Mouse (Mus musculus) brain, embryonic 14.5 days (tissue): Measurements from ENCODE around the gene B4galt4. TPM values are rescaled to one million over a fixed set of nuclear protein-coding genes. Genes with fewer than 3 reads are reported as not detected.

Experiments used
- DNase-seq: peaks from one replicate; pipeline ENCODE4 v3.0.0-alpha.2; 2011; ENCODE audit warnings: low read depth
- CTCF ChIP-seq: fragments of 200-500 bp; IDR thresholded peaks from 2 replicates; pipeline ENCODE4 v1.5.1; 2012; ENCODE audit warnings: inconsistent platforms, mild to moderate bottlenecking, moderate library complexity, borderline replicate concordance; ENCODE audit not compliant: insufficient read depth, insufficient read length; ENCODE audit errors: extremely low read depth
- POLR2A ChIP-seq: fragments of 200-500 bp; IDR thresholded peaks from 2 replicates; pipeline ENCODE4 v1.6.1; 2012; ENCODE audit warnings: mild to moderate bottlenecking, inconsistent platforms, borderline replicate concordance; ENCODE audit not compliant: poor library complexity, insufficient read depth, insufficient read length, severe bottlenecking; ENCODE audit errors: extremely low read depth
- polyA plus RNA-seq: library from polyadenylated mRNA; depleted of rRNA; stranded (reverse); fragments of >200 nt; gene quantifications from 2 replicates; pipeline ENCODE4 v1.2.3, GENCODE M21; 2012; rRNA removed

Gene B4galt4
- polyA plus RNA-seq, result 14.1 and 18.8 TPM in 2 replicates

DNA sequence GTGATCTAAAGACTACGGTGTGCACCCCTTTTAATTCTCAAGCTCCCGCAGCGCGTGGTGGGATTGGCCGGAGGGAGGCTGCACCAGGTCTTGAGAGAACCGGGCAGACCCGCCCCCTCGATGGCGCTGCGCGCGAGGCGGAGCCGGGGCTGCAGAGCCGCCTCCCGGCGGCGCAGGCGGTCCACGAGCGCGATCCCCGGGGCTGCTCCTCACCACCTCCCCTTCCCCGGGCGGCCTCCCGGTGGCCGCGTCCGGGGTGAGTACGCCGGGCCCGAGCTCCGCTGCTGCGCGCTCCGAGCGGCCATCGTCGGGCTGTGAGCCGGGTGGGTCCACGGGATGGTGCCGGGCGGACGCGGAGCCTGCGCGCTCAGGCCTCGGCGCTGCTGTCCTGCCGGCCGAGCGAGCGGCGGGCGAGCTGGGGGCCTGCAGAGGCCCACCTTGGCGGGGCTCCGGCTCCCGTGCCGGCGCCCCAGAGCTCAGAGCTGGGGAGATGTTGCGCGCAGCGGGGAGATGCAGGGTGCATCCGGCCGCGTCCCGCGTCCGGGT lies at the start of gene B4galt4:
TSS of gene B4galt4 (plus strand) at position 152 of the 546 bp plus-strand sequence.
- TF ChIP-seq POLR2A, result peak; percentile 90
- TF ChIP-seq CTCF, result no peak
- peak; percentile 89 for DNase-seq

DNA sequence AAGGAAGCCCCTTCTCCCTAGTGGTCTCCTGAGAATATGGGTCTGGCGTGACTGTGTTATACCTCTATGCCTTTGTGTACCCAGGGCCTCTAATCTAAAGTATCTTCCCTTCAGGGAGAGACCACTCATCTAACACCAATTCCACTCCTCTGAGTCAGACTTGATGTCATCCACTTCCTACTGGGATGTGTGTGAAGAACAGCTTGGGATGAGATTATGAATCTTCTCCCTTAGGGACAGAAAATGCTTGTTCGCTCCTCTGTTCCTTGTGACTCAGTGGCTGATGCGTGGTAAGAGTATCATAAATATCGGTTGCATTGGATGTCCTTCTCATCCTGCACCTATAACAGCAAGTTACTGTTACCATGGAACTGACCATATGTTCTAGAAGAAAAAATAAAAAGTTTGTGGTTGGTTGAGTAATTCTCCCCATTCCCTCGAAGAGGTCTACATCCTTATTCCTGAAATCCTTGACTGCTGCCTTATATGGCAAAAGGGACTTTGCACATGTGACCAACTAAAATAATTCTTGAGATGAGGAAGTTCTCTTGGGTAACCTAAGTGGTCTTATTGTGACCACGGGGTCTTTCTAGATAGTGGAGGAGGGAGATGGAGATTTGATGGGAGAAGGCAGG lies 47.0 kb upstream of the B4galt4 start:
- no peak for TF ChIP-seq POLR2A
- no peak for TF ChIP-seq CTCF

DNA sequence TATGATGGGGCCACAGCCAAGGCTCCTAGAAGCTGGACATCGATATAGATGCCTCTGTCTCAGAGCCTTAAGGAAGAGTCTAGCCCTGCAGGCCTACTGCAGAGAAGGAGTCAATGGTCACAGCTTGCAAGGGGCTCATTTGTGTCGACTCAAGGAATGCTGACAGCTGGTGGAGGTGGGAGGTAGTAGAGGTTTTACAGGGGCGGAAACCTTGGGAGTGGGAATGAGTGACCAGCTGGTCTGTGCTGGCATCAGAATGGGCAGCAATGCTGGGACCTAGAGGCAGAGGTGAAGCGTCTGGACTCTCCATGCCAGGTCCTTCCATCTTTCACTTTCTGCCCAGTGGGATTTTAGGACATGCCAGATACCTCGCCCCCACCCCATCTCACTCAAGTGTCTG lies 46.5 kb upstream of the B4galt4 start:
- no peak for DNase-seq
- TF ChIP-seq CTCF (no peak), POLR2A (no peak)

More for the DNA sequence above, 47.0 kb upstream of the B4galt4 start:
- DNase-seq, result no peak

DNA sequence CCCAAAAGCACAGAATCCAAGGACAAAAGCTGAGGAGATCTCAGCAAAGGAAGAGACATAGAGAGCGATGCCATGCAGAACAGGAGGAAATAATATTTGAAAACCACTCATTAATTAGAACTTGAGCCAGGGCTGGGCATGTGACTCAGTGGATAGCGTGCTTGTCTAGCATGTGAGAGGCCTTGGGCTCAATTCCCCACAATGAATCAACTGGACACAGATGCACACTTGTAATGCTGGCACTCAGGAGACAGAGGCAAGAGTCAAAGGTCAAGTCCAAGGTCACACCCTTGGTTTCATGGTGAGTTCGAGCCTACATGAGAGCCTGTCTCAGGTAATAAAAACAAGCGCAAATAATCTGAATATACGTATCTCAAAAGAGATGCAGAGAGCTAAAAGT lies 44.5 kb upstream of the B4galt4 start:
- no peak for DNase-seq
- no peak for TF ChIP-seq CTCF
- no peak for TF ChIP-seq POLR2A

DNA sequence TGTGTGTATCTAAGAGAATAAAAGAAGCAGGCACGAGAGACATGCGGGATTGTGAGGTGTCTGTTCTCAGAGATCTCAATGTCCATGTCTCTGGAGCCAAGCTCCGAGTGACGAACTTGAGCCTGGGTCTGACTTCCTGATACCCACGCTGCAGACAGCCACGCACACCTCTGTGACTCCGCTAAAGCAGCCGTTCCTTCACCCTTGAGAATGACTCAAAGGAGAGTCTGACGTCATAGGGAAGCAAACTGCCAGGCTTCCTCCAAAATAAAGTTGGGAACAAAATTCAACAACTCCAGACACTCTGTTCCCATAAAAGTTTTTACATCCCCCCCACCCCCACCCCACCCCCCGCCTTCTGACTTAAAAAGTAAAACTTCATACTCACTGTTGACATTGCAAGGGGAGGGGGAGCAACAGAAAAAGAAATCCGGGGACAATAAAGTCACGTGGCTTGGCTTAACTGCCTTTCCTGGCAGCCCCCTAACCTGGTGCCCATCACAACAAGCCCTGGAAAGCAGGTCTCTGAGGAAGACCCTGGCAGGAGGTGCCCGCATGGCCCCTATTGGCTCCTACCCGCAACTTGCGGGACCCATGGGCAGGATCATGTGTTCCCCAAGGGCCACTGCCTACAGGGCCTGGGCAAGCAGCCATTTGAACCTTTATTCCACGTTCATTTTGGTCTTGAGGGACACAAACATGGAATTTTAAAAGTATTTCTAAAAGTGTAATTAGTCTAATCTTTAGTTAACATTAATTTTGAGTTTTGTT lies 41.5 kb upstream of the B4galt4 start:
- DNase-seq, result no peak
- TF ChIP-seq CTCF (no peak), POLR2A (no peak)

DNA sequence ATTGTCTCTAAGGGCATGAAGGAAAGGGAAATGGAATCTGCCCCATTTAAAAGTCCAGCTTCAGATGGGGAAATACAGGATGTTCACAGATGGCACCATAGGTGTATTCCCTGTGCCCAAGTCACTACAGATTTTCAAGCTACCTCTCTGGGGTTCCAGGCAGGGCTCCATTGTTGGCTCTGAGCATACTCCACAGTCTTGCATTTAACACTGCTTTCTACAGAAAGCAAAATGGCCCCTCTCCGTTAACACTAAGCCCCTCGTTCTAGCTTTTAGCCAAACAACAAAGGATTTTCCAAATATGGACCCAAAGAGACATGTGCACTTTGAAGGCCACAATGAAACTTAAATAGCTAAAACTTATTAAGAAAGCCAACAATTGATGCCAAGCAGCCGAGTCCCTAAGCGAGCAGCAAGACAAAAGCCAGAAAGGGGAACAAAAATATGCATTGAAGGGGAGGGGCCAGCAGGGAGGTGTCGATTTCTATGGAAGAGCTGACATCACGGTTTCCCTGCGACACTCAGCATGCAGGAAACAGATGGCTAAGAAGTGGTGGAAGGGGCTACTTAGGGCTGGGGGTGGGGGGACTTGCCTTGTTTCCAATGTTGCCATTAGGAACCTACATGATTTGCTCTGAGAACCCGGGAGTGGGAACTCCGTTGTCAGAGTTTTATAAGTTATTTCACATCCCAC lies 40.4 kb upstream of the B4galt4 start:
- no peak for TF ChIP-seq POLR2A
- no peak for TF ChIP-seq CTCF
- peak; percentile 81 for DNase-seq

DNA sequence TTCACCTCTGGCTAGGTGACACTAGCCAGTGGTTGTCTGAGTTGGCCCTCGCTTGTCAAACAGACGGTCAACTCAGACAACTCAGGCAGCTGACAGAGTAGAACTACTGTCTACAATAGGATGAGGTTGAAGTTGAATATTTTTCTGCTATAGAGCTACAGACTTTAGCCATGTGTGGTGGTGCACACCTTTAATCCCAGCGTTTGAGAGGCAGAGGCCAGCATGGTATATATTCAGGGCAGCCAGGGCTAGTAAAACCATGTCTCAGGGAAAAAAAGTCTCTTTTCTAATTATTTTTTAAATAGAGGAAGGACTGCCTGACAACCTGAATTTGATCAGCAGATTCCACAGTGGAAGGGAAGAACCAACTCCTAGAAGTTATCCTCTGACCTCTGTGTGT lies 39.7 kb upstream of the B4galt4 start:
- DNase-seq, result no peak
- TF ChIP-seq CTCF (no peak), POLR2A (no peak)

DNA sequence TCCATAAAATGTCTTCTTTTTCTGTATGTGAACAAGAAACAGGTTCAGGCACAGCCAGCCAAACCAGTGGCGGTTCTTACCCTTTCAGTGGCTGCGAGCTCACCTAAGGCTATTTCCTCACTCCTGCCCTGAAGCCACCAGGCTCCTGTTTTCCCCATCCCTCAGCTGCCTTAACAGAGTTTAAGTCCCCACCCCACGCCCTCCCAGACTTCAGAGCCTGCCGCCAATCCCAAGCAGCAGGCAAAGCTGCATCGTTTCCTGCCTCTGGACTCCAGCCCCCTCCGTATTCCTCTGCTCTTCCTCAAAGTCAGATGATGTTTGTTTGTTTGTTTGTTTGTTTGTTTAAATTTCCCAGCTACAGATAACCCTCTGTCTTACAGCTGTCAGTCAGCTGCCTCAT lies 38.6 kb upstream of the B4galt4 start:
- DNase-seq, result no peak
- no peak for TF ChIP-seq CTCF
- TF ChIP-seq POLR2A, result no peak

DNA sequence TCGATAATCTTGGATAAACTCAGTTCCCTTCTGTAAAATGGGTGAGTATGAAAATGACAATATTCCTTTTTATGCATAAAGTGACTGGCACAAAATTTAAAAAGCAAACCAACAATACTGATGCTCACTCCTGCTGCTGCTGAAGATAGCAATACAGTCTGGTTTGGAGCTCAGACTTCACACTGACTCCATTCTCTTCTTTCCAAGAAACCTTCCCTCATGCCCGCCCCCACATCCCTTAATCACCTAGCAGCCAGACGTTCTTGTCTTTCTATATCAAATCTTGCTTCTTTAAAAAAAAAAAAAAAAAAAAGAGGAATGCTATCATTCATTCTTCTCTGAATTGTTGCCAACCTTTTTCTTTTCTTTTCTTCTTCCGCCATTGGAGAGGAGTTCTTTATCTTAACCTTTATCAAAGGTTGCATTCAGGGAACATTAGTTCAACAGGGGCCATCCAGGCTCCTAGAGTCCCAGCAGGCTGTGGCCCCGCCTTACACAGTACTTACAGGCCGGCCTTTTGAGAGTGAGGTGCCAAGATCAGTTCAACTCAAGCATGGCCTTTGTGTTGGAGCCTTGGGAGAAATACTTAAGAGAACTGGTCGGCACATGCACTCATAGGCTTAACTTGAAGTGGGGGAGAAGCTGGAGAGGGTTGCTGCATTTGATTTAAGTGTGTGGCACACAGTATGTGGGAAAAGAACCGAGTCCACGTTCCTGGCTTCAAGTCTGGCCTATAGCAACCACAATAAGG lies 36.4 kb upstream of the B4galt4 start:
- DNase-seq, result no peak
- TF ChIP-seq CTCF, result no peak
- no peak for TF ChIP-seq POLR2A

DNA sequence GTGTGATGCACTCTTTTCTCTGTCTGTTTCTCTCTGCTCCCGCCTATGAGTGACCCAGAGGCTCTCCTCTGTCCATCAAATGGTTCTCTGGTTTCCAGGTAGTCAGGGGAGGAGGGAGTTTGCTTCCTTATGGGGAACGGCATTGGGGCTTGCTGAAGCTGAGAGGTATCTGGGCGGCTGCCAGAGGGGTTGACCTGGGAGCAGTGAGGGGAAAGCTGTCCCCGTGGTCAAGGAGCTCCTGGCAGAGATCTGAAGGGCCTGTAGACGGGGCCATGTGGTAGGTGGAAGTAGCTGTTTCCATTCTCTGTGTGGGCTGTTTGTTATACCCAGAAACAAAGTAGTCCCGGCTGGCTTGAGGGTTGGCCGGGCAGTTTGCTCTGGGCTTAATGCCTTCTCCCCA lies 35.3 kb upstream of the B4galt4 start:
- no peak for TF ChIP-seq CTCF
- no peak for TF ChIP-seq POLR2A
- no peak for DNase-seq

DNA sequence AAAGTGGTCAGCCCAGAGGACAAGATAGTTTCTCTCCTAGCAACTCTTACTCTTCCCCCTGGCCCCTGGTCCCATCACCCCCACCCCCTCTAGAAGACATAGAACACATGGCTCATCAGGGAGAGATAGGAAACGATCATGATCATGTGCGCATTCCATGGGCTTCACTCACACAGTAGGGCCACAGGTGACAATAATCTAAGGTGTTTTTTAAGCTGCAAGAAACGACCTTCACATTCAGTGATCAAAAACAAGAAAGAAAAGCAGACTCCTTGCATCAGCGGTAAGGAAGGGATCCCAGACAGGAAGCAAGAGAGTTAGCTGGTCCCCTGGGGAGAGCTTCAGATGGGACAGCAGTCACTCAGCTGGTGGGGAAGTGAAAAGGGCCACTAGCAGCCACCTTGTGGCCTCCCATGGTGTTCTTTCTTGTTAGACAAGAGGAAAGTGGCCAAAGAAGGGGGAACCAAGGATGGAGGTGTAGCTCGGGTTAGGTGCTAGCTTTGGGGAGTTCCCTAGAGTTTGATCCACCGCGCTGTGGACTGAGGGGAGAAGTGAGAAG lies 33.0 kb upstream of the B4galt4 start:
- TF ChIP-seq POLR2A, result no peak
- no peak for TF ChIP-seq CTCF
- DNase-seq, result no peak

DNA sequence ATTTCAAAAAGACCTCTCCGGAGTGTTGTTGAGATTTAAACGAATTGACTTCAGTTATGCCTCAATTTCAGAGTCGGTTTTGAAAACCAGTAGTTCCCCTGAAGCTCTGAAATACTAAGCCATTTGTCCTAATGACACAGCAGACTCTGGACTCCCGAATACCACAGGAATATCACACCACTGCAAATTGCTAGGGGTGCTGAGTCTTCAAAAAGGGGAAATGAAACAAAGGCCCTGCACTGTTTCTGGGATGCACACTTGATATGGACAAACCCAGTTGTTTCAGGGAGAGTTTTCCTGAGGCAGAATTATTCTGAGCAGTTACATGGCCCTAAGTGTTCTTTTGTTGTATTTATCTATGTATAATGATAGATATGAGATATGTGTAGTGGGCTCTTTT lies 30.8 kb upstream of the B4galt4 start:
- TF ChIP-seq POLR2A (no peak), CTCF (no peak)
- no peak for DNase-seq
